Mouse (Mus musculus): ENCODE measurements at regions not wholly inside any gene's neighbourhood (a gene's known extent, or its start where the extent isn't known, plus 50 kb on each side); places are given as distances from the start of the nearest gene placed in this dataset.
"Not testable (repeated sequence)": the region's sequence is repeated elsewhere in the genome, so short reads cannot be mapped to it uniquely, and the experiment has no call there.

- not testable (repeated sequence) for DNase-seq (ENCODE audit: low spot score in 2 of 2)
Measured at GRCm38 (mm10) chrX:19341231-19342007, 139.7 kb downstream of the Tex13c3 start.

- DNase-seq (ENCODE audit: low spot score in 2 of 2), result no peak
Measured at GRCm38 (mm10) chrX:19313286-19313685, 167.8 kb downstream of the Tex13c3 start.

- DNase-seq (ENCODE audit: low spot score in 2 of 2), result no peak
Measured at GRCm38 (mm10) chrX:19311809-19312559, 169.1 kb downstream of the Tex13c3 start.

GRCm38 (mm10) chrX:19311377-19311776, 169.7 kb downstream of the Tex13c3 start:
- DNase-seq (ENCODE audit: low spot score in 2 of 2), result no peak

- DNase-seq (ENCODE audit: low spot score in 2 of 2), result no peak
Measured at GRCm38 (mm10) chrX:19288171-19288570, 192.9 kb downstream of the Tex13c3 start.

- DNase-seq (ENCODE audit: low spot score in 2 of 2), result no peak
Measured at GRCm38 (mm10) chrX:19286431-19286830, 194.7 kb downstream of the Tex13c3 start.

GRCm38 (mm10) chrX:19285773-19286172, 195.3 kb downstream of the Tex13c3 start:
- DNase-seq (ENCODE audit: low spot score in 2 of 2), result no peak

- DNase-seq (ENCODE audit: low spot score in 2 of 2), result no peak
Measured at GRCm38 (mm10) chrX:19283078-19283477, 198.0 kb downstream of the Tex13c3 start.

GRCm38 (mm10) chrX:19264237-19264636, 216.9 kb downstream of the Tex13c3 start:
- DNase-seq (ENCODE audit: low spot score in 2 of 2), result no peak

GRCm38 (mm10) chrX:19246777-19247619, 234.1 kb downstream of the Tex13c3 start:
- DNase-seq (ENCODE audit: low spot score in 2 of 2), result no peak

- DNase-seq (ENCODE audit: low spot score in 2 of 2), result peak; percentile 11 to 19
Measured at GRCm38 (mm10) chrX:19237738-19238261, 243.3 kb downstream of the Tex13c3 start.

GRCm38 (mm10) chrX:19237048-19237737, 243.9 kb downstream of the Tex13c3 start:
- peak in 1 of 2 experiments; percentile 4 for DNase-seq (ENCODE audit: low spot score in 2 of 2)

- no peak for DNase-seq (ENCODE audit: low spot score in 2 of 2)
Measured at GRCm38 (mm10) chrX:19235449-19235848, 245.7 kb downstream of the Tex13c3 start.

GRCm38 (mm10) chrX:19231823-19232222, 249.3 kb downstream of the Tex13c3 start:
- DNase-seq (ENCODE audit: low spot score in 2 of 2), result no peak

GRCm38 (mm10) chrX:19223336-19223735, 257.8 kb downstream of the Tex13c3 start:
- DNase-seq (ENCODE audit: low spot score in 2 of 2), result no peak

GRCm38 (mm10) chrX:19220785-19221496, 260.2 kb downstream of the Tex13c3 start:
- no peak for DNase-seq (ENCODE audit: low spot score in 2 of 2)

GRCm38 (mm10) chrX:19219727-19220126, 261.4 kb downstream of the Tex13c3 start:
- DNase-seq (ENCODE audit: low spot score in 2 of 2), result no peak

GRCm38 (mm10) chrX:19219301-19219700, 261.8 kb downstream of the Tex13c3 start:
- no peak for DNase-seq (ENCODE audit: low spot score in 2 of 2)

- DNase-seq (ENCODE audit: low spot score in 2 of 2), result no peak
Measured at GRCm38 (mm10) chrX:19206420-19206819, 274.7 kb downstream of the Tex13c3 start.

- no peak for DNase-seq (ENCODE audit: low spot score in 2 of 2)
Measured at GRCm38 (mm10) chrX:19202542-19202941, 278.6 kb downstream of the Tex13c3 start.

- DNase-seq (ENCODE audit: low spot score in 2 of 2), result no peak
Measured at GRCm38 (mm10) chrX:19201383-19201782, 279.7 kb downstream of the Tex13c3 start.

Data from spleen, postnatal 14 days (tissue).